Comparison of ENCODE assay signal across 8 mouse cellular contexts in genomic region chr10:62724936-62725335, GRCm38 (mm10). TPM values are rescaled to one million over a fixed set of nuclear protein-coding genes. Genes with fewer than 3 reads are reported as not detected.
DNase-seq lines count a peak whose midpoint lies in the region; ATAC-seq and TF ChIP-seq lines count a peak whose summit lies in the region.
"Had no signal": no experiment of that assay in that cellular context is flagged by ENCODE, and none has a peak within 500 bp of the region (broad histone marks: within the 10 kb centered on the region; RNA-seq: fewer than 3 reads in every experiment).

No protein-coding gene starts in this region.

- no peaks in the 10 kb centered on the region for H3K9me3 ChIP-seq in liver, embryonic 12.5 days (replicated peaks)
- H3K9me3 ChIP-seq in forebrain, postnatal 0 days (ENCODE audit: low read length): no peaks in the 10 kb centered on the region
- H3K9me3 ChIP-seq in liver, embryonic 15.5 days (replicated peaks): no peaks in the 10 kb centered on the region
- no peaks in the 10 kb centered on the region for H3K9me3 ChIP-seq in stomach, embryonic 15.5 days
- H3K9me3 ChIP-seq: G1E had no signal

- no peak overlapping the region for H3K27ac ChIP-seq in liver, embryonic 12.5 days
- H3K27ac ChIP-seq in forebrain, postnatal 0 days (ENCODE audit: low read depth, low read length): no peak overlapping the region
- H3K27ac ChIP-seq in liver, embryonic 15.5 days (replicated peaks): no peak overlapping the region
- H3K27ac ChIP-seq in stomach, embryonic 15.5 days: no peak overlapping the region

- H3K4me2 ChIP-seq in liver, embryonic 12.5 days: peak overlapping the region; percentile 88
- H3K4me2 ChIP-seq in forebrain, postnatal 0 days (ENCODE audit: low read depth): peak overlapping the region; percentile 85
- H3K4me2 ChIP-seq in liver, embryonic 15.5 days: peak overlapping the region; percentile 84; the same call in 1 of the 2 replicates
- peak overlapping the region; percentile 96 for H3K4me2 ChIP-seq in stomach, embryonic 15.5 days

- H3K4me1 ChIP-seq in liver, embryonic 12.5 days: peaks cover 6% of the 10 kb centered on the region
- peaks cover 3% of the 10 kb centered on the region; the same call in 1 of the 2 replicates for H3K4me1 ChIP-seq in forebrain, postnatal 0 days (ENCODE audit: insufficient read depth)
- H3K4me1 ChIP-seq in liver, embryonic 15.5 days (replicated peaks): peaks cover 11% of the 10 kb centered on the region
- H3K4me1 ChIP-seq in stomach, embryonic 15.5 days: peaks cover 5% of the 10 kb centered on the region; the same call in 1 of the 2 replicates

- H3K9ac ChIP-seq in liver, embryonic 12.5 days: no peak overlapping the region
- no peak overlapping the region for H3K9ac ChIP-seq in forebrain, postnatal 0 days
- H3K9ac ChIP-seq in liver, embryonic 15.5 days: no peak overlapping the region
- H3K9ac ChIP-seq in stomach, embryonic 15.5 days: no peak overlapping the region

- no peak for TF ChIP-seq CTCF in forebrain, postnatal 0 days (IDR thresholded peaks at IDR 0.05; ENCODE audit: low read depth)

- no peak for ATAC-seq in liver, embryonic 12.5 days
- ATAC-seq in forebrain, postnatal 0 days: no peak
- ATAC-seq in liver, embryonic 15.5 days (ENCODE audit: insufficient read depth): no peak
- no peak for ATAC-seq in stomach, embryonic 15.5 days (ENCODE audit: insufficient read depth, low FRiP score, low read depth)
- ATAC-seq in cerebellum, adult (ENCODE audit: insufficient number of reproducible peaks, low FRiP score, low TSS enrichment): no peak

- peak overlapping the region; percentile 66; the same call in 1 of the 2 replicates for H3K4me3 ChIP-seq in liver, embryonic 12.5 days
- H3K4me3 ChIP-seq in forebrain, postnatal 0 days (ENCODE audit: low read depth, low read length): peak overlapping the region; percentile 79
- H3K4me3 ChIP-seq in liver, embryonic 15.5 days (replicated peaks): no peak overlapping the region
- H3K4me3 ChIP-seq in stomach, embryonic 15.5 days (replicated peaks): no peak overlapping the region

- peaks cover 70% of the 10 kb centered on the region for H3K27me3 ChIP-seq in liver, embryonic 12.5 days (replicated peaks)
- H3K27me3 ChIP-seq in forebrain, postnatal 0 days (ENCODE audit: insufficient read depth, low read length): no peaks in the 10 kb centered on the region
- H3K27me3 ChIP-seq in liver, embryonic 15.5 days: peaks cover 65% of the 10 kb centered on the region
- no peaks in the 10 kb centered on the region for H3K27me3 ChIP-seq in stomach, embryonic 15.5 days (replicated peaks)

- H3K36me3 ChIP-seq in liver, embryonic 12.5 days: no peaks in the 10 kb centered on the region
- H3K36me3 ChIP-seq in forebrain, postnatal 0 days (ENCODE audit: insufficient read depth): no peaks in the 10 kb centered on the region
- H3K36me3 ChIP-seq in liver, embryonic 15.5 days (replicated peaks): no peaks in the 10 kb centered on the region
- H3K36me3 ChIP-seq in stomach, embryonic 15.5 days: no peaks in the 10 kb centered on the region
- H3K36me3 ChIP-seq: G1E had no signal

- 23% methylated on average over 7 of the region's 7 CpGs for WGBS in liver, embryonic 12.5 days (ENCODE audit: insufficient replicate concordance)
- WGBS in forebrain, postnatal 0 days: 29% methylated on average over 7 of the region's 7 CpGs
- WGBS in liver, embryonic 15.5 days (ENCODE audit: insufficient replicate concordance): 18% methylated on average over 7 of the region's 7 CpGs
- 16% methylated on average over 7 of the region's 7 CpGs for WGBS in stomach, embryonic 15.5 days

- DNase-seq in liver: no peak
- DNase-seq in forebrain, postnatal 0 days: no peak
- DNase-seq in thymus, postnatal 4 days: no peak

RNA-seq across cellular contexts. Expression of gene Stox1, which starts 1.0 kb away (rescaled TPM):
- 0.30 and 0.57 TPM in 2 replicates for polyA plus RNA-seq in liver, embryonic 12.5 days (2016; fragmentation: Nextera tagmentation; extraction: Ambion mirVana)
- total RNA-seq in forebrain, postnatal 0 days (2014; rRNA removed): 4.3 and 6.1 TPM in 2 replicates
- polyA plus RNA-seq in forebrain, postnatal 0 days (2015; fragmentation: Nextera tagmentation; extraction: Ambion mirVana): 3.9 and 6.9 TPM in 2 replicates
- 0.12 and 0.21 TPM in 2 replicates for polyA plus RNA-seq in liver, embryonic 15.5 days (2015; fragmentation: Nextera tagmentation; extraction: Ambion mirVana)
- polyA plus RNA-seq in stomach, embryonic 15.5 days (2015; fragmentation: Nextera tagmentation; extraction: Ambion mirVana): 1.5 TPM in 2 replicates
- polyA plus RNA-seq: G1E had no signal

Comparison
In these comparisons a context has a peak if more than half of its experiments do, and no peak if none do; other contexts are left out.
1. H3K4me3 ChIP-seq: peak in liver, embryonic 12.5 days (single experiment) and forebrain, postnatal 0 days (single experiment); none in liver, embryonic 15.5 days (single experiment) and stomach, embryonic 15.5 days (single experiment).
2. Peak in every context shown above with its lines, with median percentiles within 50 percentile points of each other: H3K4me2 ChIP-seq.